Mouse (Mus musculus) mouse embryonic stem cell (cell line): ENCODE measurements around the gene Grm6.

Experiments used
- in situ Hi-C, 2 experiments: fragments of 300-500 bp; cut with MboI; formaldehyde crosslinking; loops; 1 replicate in 1 of 2; 3 replicates in 1 of 2; pipeline ENCODE4 v1.14.3; 2019 to 2020; ENCODE audit warnings: low sequenced_read_pairs in 2 of 2, low pct_unique_long_range_greater_than_20kb in 1 of 2, mixed read lengths in 1 of 2; ENCODE audit not compliant: unreplicated experiment in 1 of 2

The Grm6 gene

DNA sequence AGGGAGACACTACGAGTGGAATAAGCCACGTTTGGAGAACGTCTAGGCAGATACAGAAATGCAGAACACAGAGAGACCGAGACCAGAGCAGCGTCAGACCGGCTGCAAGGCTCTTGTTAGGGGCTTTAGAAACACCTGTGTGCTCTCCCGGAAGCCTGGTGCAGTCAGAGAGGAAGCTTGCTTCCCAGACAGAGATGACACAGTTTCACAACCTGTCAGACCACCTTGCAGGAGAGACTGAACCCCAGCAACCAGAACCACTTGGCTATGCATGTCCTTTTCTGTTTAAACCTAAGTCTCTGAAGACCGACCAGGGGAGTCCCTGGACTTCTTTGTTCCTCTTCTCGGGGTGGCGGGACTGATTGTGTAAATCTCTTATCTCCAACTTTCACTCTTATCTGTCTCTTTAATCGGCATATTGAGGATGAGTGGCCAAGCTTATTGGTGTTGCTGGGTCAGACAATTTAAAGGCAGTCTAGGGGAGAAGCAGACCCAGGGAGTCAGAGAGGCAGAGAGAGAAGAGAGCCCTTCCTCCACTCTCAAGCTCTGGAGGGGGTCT is at the start of gene Grm6:
TSS of gene Grm6 (plus strand) at position 509 of the 559 bp plus-strand sequence.
- in situ Hi-C loops: no loop called here

DNA sequence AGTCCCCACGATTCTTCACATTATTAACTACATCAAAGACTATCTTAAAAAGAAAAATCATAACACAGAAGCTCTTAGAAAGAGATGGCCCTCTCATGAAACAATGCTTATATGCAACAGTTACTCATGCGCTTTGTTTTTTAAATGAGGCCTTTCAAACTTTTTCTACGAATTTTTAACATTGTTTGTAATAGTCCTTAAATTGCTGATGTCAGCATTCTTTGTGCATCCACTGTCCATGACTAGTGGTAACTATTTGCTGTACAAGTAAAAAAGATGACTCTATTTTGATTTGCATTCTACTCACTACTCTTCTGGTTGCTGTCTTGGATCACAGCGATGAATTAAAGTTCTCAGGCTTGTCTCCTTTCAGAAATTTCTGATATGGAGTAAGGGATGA is 36.3 kb upstream of the Grm6 start:
- in situ Hi-C loops: no loop called here

DNA sequence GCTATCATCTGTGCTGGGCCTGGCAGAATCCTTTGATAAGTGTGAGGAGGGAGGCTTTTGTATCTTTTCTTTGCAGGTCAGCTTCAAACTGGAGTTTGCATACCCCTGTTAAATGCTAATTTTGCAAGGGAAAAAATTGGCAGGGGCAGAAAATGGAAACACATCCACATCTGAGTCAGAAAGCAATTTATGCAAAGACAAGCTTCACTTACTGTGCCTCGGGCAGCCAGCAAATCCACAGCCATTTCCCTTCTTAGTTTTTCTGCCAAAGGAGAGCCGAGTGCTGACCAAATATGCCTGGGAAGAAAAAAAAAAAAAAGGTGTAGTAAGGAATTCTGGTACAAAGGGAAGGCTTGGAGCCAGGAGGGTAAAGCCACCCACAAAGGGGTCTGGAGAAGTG is 24.3 kb upstream of the Grm6 start:
- in situ Hi-C loops: no loop called here

DNA sequence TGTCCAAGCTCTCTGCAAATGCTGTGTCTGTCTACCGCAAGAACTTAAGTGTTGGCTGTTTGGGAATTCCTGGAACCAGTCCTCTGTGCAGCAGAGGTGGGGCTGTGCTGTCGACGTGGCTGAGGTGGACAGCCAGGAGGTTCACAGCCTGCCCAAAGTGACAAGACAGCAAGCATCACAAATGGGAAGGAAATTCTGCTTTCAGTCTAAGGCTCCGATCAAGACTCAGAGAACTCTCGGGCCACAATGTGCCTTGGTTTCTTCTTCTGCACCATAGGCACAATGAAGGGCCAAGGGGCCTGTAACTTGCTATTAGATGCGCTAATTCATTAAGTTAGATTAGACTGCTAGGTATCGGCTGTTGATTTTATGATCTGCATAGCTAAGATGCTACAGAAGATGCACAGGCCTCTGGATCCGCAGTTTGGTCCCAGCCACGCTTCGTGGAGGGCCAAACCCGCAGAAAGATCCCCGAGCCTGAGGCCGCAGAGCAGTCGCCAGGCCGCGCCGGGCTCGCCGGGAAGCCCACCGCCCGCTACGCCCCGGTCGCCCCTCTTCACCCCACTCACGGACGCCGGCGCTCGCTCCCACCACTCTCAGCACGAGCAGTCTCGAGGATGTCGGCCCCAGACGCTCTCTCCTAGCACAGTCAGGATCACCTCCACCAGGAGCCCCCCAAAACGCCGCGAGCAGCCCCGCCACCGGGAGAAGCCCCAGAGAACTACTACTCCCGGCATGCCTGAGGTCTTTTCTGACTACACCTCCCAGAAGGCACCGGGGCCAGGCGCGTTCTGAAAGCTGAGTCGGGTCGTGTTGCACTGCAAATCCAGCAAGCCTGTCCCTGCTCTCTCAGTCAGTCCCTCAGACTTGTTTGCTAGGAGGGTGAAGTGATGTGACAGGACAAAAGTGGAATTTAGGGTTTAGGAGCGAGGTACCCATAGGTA is 23.2 kb upstream of the Grm6 start, which contains the start of gene Zfp354c:
TSS of gene Zfp354c (minus strand) at position 715 of the 944 bp plus-strand sequence.
- in situ Hi-C loops: no loop called here

DNA sequence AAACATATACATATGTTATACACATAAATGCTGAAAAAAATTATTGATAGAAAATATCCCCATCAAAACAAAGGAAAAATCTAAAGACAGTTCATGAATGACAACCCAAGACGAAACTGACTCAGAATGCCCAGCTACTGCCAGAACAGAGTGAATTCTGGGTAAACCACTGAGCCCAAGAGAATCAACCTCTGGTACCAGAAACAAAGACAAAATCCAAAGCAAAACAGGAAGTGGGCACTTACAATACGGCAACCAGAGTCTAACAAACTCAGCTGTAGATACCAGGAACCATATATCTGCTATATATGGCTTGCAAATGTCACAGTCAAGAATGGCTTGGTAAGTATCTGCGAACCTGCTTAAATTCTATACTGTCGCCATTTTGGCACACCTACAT is 14.8 kb upstream of the Grm6 start:
- in situ Hi-C loops: no loop called here

DNA sequence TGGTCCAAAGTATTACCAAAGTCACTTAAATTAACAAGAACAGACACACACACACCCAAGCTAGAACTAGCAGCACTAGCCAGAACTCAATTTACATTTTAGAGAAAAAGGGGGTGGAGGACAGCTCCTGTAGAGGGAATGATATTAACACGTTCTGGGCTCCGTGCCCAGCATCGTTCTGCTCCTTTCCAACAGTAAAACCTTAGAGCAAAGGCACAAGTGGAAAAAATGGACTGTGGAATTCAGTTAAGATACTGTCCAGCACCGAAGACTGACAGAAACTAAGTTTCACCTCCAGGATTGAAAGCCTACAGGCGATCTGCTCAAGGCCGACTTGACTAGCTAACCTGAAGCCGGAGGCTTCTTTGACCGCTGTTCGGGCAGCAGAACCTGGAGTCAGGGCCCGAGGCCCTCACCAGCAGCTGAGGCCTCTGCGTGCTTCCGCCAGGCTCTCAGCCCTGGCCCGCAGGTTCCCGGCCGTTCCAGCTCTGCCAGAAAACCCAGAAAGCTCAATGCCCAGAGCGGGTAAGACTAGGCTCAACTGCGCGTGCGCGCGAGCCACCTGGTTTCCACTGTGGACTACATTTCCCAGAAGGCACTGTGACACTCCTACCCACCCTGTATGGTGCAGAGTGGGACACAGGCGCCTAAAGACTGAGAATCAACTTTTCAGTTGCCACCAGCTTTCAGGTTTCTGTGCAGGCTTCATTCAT is 9.3 kb upstream of the Grm6 start, which contains the start of gene Zfp879:
TSS of gene Zfp879 (minus strand) at position 530 of the 713 bp plus-strand sequence.
- in situ Hi-C loops: no loop called here

DNA sequence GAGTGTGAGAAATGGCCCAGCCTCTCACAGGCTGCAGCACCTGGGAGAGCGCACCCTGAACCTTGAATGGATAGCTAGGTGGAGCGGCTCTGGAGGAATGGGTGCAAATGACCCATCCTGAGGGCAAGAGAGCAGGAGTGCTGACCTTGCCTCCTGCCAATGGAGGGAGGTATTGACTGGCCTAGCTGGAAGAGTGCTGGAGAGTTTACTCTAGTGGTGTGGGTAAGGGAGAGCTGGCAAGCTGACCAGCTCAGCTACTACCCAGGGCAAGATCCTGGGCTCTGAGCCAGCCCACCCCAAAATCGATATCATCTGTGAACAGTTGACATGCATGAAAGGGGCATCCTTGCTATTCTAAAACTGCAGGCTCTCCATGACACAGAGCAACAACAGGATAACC is 4.5 kb upstream of the Grm6 start:
- in situ Hi-C loops: no loop called here

DNA sequence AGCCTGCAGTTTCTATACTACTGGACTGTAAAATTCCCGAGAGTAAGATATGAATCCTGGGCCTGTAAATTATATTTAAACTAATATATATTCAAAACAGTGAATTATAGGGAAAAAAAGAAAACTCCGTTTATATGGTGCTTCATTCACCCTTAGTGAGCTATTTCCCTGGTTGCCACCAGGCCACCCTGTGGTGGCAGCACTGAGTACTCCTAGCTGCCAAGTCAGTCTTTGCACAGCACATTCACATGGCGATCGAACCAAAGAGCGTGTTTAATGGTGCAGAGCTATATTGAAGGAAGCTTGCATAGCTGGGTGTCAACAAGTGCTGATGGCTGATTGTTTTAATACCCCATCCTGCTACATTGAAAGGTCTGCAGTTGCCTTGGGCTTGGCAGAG is 3.4 kb upstream of the Grm6 start:
- in situ Hi-C loops: no loop called here

DNA sequence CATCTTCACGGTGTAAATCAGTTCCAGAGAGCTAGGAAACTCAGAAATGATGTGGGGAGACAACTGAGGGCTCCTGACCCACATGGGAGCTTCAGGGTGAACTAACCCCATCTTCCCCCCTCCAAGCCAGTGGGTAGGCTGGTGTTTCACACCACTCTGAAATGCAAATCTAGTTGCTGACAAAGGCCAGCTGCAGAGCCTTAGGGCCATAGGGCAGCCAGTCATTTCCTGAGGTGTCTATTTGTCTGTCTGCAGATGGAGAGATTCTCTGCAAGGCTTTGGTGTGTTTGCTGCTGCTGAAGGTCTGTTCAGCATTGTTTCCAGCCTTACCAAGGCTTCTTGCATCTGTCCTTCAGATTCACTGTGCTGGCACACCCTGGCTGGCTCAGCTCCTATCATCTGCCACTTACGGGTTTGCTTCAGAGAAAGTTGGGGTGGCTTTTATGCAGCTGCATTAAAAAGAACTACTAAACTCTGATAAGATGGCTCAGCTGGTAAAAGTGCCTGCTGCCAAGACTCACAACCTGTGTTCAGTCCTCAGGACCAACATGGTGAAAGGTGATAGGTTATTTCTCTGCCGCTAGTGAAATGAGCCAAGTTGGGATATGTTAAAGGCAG is 1.9 kb upstream of the Grm6 start:
- in situ Hi-C loops: no loop called here

DNA sequence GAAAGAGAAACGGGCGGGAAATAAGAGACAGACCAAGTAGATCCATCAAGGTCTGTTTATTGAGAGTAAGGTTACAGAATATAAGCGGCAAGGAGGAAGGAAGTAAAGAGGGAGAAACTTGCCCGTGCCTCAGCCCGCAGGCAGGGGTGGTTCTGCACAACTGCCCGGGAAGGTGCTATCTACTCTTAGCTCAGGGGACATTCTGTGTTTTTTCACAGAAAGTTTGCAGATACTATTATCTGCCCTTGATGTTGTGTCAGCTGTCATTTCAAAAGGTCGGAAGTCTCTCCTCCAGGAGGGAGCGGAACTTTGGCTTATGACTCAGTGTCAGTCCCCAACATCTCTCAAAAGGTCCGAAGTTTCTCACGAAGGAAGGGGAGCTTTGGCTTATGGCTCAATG is 1.2 kb upstream of the Grm6 start:
- in situ Hi-C loops: no loop called here

DNA sequence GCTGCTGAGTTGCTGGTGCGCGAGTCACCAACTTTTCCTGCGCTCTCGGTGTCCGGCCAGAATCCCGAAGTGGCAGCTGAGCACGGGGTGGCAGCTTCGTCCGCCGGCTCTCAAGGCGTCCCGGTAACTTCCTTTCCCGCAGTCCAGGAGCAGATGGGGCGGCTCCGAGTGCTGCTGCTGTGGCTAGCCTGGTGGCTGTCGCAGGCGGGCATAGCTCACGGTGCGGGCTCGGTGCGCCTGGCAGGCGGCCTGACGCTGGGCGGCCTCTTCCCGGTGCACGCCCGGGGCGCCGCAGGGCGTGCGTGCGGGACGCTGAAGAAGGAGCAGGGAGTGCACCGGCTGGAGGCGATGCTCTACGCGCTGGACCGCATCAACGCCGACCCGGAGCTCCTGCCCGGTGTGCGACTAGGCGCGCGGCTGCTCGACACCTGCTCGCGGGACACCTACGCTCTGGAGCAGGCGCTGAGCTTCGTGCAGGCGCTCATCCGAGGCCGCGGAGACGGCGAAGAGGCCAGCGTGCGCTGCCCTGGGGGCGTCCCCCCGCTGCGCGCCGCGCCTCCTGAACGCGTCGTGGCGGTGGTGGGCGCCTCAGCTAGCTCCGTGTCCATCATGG is 610 bp downstream of the Grm6 start:
- in situ Hi-C loops: no loop called here

DNA sequence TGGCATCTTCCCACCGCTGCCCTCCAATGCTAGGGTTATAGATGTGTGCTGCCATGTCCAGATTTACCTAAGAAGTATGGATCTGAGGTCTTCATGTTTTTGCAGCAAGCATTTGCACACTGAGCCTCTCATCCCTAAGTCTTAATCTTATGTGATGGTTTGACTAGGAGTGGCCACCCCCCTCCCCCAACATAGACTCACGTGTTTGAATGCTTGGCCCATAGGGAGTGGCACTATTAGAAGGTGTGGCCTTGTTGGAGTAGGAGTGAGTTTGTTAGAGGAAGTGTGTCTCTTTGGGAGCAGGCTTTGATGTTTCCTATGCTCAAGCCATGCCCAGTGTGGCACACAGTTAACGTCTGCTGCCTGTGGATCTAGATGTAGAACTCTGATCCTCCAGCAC is 28.2 kb downstream of the Grm6 start:
- in situ Hi-C loops: no loop called here

DNA sequence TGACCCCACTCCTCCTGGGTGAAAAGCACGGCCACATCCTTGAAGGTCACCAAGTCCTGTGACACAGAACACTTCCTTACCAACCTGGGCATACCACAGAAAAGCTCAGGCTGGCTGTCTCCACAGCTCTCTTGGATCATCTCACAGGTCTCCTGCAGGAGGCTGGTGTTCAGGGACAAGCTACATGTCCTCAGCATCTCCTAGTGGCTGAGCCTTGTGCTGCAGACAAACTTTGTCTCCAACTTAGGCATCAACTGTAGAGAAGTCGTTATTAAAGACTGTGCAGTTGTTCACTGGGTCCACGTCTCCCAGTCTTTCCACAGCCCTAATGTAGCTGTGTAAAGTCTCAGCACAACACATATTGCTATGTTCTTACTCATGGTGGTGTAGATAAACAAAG is 33.3 kb downstream of the Grm6 start:
- in situ Hi-C loops: no loop called here

DNA sequence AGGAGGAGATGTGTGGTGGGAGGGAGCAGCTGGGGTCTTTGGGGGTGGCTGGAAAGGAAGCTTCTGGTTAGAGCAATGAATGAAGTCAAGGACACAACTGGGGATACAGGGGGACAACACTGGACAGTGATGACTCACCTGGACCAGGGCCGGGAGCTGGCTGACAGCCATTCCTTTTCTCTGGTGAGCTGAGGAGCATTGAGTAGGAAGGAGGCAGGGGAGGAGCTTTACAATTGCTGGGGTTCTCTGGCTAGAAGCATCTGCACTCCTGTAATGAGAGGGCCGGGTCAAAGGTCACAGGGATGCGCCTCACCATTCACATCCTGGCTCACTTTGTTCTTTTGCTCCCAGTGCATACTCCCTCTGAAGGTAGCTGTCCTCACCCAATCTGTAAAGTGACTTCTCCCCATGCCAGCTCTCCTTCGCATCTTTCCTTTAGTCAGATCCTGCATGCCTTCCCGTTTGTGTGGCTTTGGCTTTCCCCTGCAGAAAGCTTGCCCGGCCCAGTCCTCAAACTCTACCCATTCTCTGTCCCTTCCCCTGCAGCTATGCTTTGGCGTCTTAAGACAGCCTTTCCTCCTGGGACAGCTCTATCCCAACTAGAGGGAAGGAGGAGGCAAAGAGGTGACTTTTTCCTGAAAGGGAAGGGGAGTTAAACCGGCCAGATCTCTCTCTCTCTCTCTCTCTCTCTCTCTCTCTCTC is 35.9 kb downstream of the Grm6 start:
- in situ Hi-C loops: no loop called here

DNA sequence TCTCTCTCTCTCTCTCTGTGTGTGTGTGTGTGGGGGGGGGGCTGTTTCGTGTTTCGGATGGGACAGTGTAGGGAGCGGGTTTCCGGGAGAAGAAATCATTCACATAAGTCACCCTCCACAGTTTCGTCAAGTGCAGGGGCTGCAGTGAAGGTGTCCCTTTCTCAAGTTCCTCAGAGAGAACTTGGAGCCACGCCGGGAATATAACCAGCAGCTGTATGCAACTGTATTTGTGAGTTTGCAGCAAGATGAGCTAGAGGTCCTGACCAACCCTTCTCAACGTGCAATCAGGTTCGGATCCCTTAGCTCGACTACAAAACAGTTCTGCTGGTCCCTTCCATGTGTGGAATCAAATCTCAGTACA is 36.4 kb downstream of the Grm6 start:
- in situ Hi-C loops: no loop called here

DNA sequence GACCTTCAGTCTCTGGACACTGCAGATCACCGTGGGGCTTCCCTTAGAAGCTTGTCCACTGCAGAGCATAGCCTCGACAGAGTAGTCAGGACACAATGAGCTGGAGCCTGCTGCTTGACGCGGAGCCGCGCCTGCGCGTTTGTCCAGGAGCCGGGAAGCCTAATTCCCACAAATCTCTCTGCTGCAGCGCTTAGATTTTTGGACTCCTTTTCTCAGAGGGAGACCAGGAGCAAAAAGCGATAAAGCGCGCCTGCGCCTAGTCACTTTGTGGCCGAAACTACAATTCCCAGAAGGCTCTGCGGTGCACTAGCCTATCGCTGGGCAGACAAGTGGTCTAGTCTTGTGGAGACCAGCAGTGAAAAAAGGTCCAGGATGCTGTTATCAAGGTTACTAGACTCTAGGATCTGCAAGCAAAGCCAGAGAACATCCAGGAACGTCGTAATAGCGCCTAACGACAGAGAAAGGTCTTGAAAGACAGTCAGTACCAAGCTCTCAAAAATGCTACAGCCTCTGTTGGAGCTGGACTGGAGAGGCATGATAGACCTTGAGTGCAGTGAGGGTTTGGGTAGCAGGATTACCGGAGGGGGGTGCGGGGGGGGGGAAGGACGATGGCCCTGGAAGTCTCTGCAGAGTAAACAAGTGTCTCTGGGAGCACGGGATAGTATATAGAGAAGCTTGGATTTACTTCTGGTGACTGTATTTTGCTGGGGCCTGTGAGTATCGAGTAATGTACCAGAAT is 37.1 kb downstream of the Grm6 start, which contains the start of gene Zfp454:
TSS of gene Zfp454 (minus strand) at position 262 of the 739 bp plus-strand sequence.
- in situ Hi-C loops: no loop called here

DNA sequence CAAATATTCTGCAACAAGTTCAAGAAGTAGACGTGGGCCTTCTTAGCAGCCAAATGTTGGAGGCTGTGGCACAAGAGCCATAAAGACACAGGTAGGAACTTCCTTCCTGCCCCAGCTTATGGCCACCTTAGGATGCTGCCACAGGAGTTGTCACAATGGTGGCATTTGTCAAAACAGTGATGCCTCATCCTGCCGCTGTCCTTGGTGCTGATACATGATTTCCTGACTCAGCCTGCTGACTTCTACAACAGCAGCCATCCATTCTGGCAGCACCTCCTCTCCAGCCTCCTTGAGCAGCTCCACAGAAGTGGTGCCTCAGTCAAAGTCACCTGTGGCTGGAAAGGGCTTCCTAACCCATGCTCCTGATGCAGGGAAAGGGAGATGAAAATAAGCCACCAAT is 42.0 kb downstream of the Grm6 start:
- in situ Hi-C loops: no loop called here
